ENCODE assay signal across 24 mouse cellular contexts in the genomic region with DNA sequence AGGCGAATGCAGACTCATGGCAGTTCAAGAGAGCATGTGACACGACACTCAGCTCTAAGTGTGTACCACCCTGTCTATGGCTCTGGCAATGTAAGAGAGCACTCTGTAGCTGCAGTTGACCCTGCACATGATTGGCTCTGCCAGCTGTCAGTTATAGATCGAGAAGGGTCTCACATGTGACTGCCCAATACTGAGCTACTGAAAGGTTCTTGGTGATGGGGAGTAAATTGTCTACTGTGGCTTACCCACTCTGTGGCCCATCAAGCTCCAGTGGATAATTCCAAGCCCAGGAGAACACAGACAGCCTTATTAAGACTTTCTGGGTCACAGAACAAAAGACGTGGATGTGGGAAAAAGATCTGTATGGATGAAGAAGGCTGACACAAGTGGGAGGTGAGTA.
A peak's percentile ranks its signal among the peaks of the same experiment; 100 is the strongest.
DNase-seq lines count a peak whose midpoint lies in the region; ATAC-seq and TF ChIP-seq lines count a peak whose summit lies in the region.
"Had no signal": no experiment of that assay in that cellular context is flagged by ENCODE, and none has a peak within 500 bp of the region (broad histone marks: within the 10 kb centered on the region; RNA-seq: fewer than 3 reads in every experiment).

No protein-coding gene starts in this region.

- H3K36me3 ChIP-seq in embryonic facial prominence, embryonic 12.5 days, result no peaks in the 10 kb centered on the region
- no peaks in the 10 kb centered on the region for H3K36me3 ChIP-seq in embryonic facial prominence, embryonic 10.5 days (replicated peaks)
- H3K36me3 ChIP-seq in hindbrain, embryonic 16.5 days (ENCODE audit: control insufficient read depth, insufficient read depth, low read length), result no peaks in the 10 kb centered on the region
- H3K36me3 ChIP-seq: embryonic facial prominence, embryonic 13.5 days; forebrain, embryonic 15.5 days had no signal

- no peak overlapping the region for H3K9ac ChIP-seq in embryonic facial prominence, embryonic 12.5 days
- no peak overlapping the region for H3K9ac ChIP-seq in hindbrain, embryonic 16.5 days (ENCODE audit: low read depth, low read length)
- H3K9ac ChIP-seq: embryonic facial prominence, embryonic 13.5 days; forebrain, embryonic 13.5 days; forebrain, embryonic 15.5 days; forebrain, postnatal 0 days had no signal

- H3K4me2 ChIP-seq in embryonic facial prominence, embryonic 12.5 days (replicated peaks), result no peak overlapping the region
- no peak overlapping the region for H3K4me2 ChIP-seq in hindbrain, embryonic 16.5 days (ENCODE audit: low read length)
- H3K4me2 ChIP-seq: embryonic facial prominence, embryonic 13.5 days; forebrain, embryonic 13.5 days; forebrain, embryonic 15.5 days had no signal

- H3K27ac ChIP-seq in embryonic facial prominence, embryonic 12.5 days, result no peak overlapping the region
- H3K27ac ChIP-seq in embryonic facial prominence, embryonic 10.5 days (replicated peaks), result no peak overlapping the region
- no peak overlapping the region for H3K27ac ChIP-seq in hindbrain, embryonic 16.5 days (ENCODE audit: low read depth, low read length)
- H3K27ac ChIP-seq: embryonic facial prominence, embryonic 13.5 days; forebrain, embryonic 13.5 days; forebrain, embryonic 15.5 days had no signal

- no peak for TF ChIP-seq CTCF in brain, embryonic 14.5 days (IDR thresholded peaks at IDR 0.05; ENCODE audit: borderline replicate concordance, extremely low read depth, insufficient read depth, insufficient read length)

- no peak for DNase-seq in embryonic facial prominence, embryonic 10.5 days (ENCODE audit: low spot score)
- peak; percentile 2 for DNase-seq in brain, embryonic 14.5 days (ENCODE audit: low read depth)
- DNase-seq in retina, embryonic 14.5 days (ENCODE audit: low spot score), result peak; percentile 59
- DNase-seq in adrenal gland, postnatal 10 days, result no peak
- DNase-seq in right cerebral cortex, adult 18-20 months, result no peak
- DNase-seq: adrenal gland, adult 2 months; adrenal gland, postnatal 14 days; adrenal gland, postnatal 36 days; B cell, adult 2 months; cerebellum, adult 11 months; cerebellum, adult 18-20 months; cerebellum, adult 8-10 months; cerebellum, adult 9-11 months; cerebellum, postnatal 14 days; cerebellum, postnatal 36 days; embryo, embryonic 11 days; forebrain, postnatal 0 days had no signal

- H3K27me3 ChIP-seq in embryonic facial prominence, embryonic 12.5 days, result no peaks in the 10 kb centered on the region
- H3K27me3 ChIP-seq in embryonic facial prominence, embryonic 10.5 days (replicated peaks; ENCODE audit: low read depth, poor library complexity, severe bottlenecking), result no peaks in the 10 kb centered on the region
- H3K27me3 ChIP-seq in hindbrain, embryonic 16.5 days (replicated peaks; ENCODE audit: control insufficient read depth, insufficient read depth, low read length), result no peaks in the 10 kb centered on the region
- H3K27me3 ChIP-seq: CH12.LX; embryonic facial prominence, embryonic 13.5 days; forebrain, embryonic 13.5 days; forebrain, embryonic 15.5 days had no signal

- TF ChIP-seq POLR2A in brain, embryonic 14.5 days (IDR thresholded peaks at IDR 0.05; ENCODE audit: borderline replicate concordance, extremely low read depth, insufficient read depth, insufficient read length, poor library complexity, severe bottlenecking), result no peak

- ATAC-seq in embryonic facial prominence, embryonic 12.5 days (ENCODE audit: insufficient number of reproducible peaks, insufficient read depth, low FRiP score, low TSS enrichment), result 0 out of 2 replicates have a peak, but pooled peaks have one; percentile 35
- ATAC-seq in hindbrain, embryonic 16.5 days, result no peak
- ATAC-seq: CD4-positive, CD25-positive, alpha-beta regulatory T cell, adult 4 months; forebrain, embryonic 13.5 days; forebrain, embryonic 15.5 days; forebrain, postnatal 0 days had no signal

- no peaks in the 10 kb centered on the region for H3K9me3 ChIP-seq in embryonic facial prominence, embryonic 12.5 days
- no peaks in the 10 kb centered on the region for H3K9me3 ChIP-seq in embryonic facial prominence, embryonic 10.5 days
- H3K9me3 ChIP-seq in hindbrain, embryonic 16.5 days (ENCODE audit: control insufficient read depth, low read length), result no peaks in the 10 kb centered on the region
- H3K9me3 ChIP-seq: embryonic facial prominence, embryonic 13.5 days; forebrain, embryonic 13.5 days; forebrain, embryonic 15.5 days had no signal

- WGBS in embryonic facial prominence, embryonic 12.5 days, result 86% methylated on average over 4 of the region's 4 CpGs
- WGBS in embryonic facial prominence, embryonic 10.5 days, result 87% methylated on average over 4 of the region's 4 CpGs
- 83% methylated on average over 4 of the region's 4 CpGs for WGBS in hindbrain, embryonic 16.5 days

- H3K4me1 ChIP-seq in embryonic facial prominence, embryonic 12.5 days, result no peaks in the 10 kb centered on the region
- H3K4me1 ChIP-seq in embryonic facial prominence, embryonic 10.5 days, result no peaks in the 10 kb centered on the region
- H3K4me1 ChIP-seq in hindbrain, embryonic 16.5 days (ENCODE audit: control insufficient read depth, insufficient read depth, low read depth, low read length), result no peaks in the 10 kb centered on the region
- H3K4me1 ChIP-seq: embryonic facial prominence, embryonic 13.5 days; forebrain, embryonic 13.5 days; forebrain, embryonic 15.5 days had no signal

- no peak overlapping the region for H3K4me3 ChIP-seq in embryonic facial prominence, embryonic 12.5 days
- no peak overlapping the region for H3K4me3 ChIP-seq in embryonic facial prominence, embryonic 10.5 days
- H3K4me3 ChIP-seq in hindbrain, embryonic 16.5 days (ENCODE audit: low read length), result no peak overlapping the region
- H3K4me3 ChIP-seq: embryonic facial prominence, embryonic 13.5 days; forebrain, embryonic 13.5 days; forebrain, embryonic 15.5 days had no signal

Comparison
In these comparisons a context has a peak if more than half of its experiments do, and no peak if none do; other contexts are left out.
1. DNase-seq: peak in brain, embryonic 14.5 days (single experiment) and retina, embryonic 14.5 days (single experiment); none in embryonic facial prominence, embryonic 10.5 days (single experiment), adrenal gland, postnatal 10 days (single experiment) and right cerebral cortex, adult 18-20 months (single experiment).